Mouse (Mus musculus): ENCODE data around the gene Obsl1. TPM values are rescaled to one million over a fixed set of nuclear protein-coding genes. Genes with fewer than 3 reads are reported as not detected.

Obsl1 gene
- 103 and 107 TPM in 2 replicates for polyA plus RNA-seq (2016; fragmentation: Nextera tagmentation; extraction: Ambion mirVana)

DNA sequence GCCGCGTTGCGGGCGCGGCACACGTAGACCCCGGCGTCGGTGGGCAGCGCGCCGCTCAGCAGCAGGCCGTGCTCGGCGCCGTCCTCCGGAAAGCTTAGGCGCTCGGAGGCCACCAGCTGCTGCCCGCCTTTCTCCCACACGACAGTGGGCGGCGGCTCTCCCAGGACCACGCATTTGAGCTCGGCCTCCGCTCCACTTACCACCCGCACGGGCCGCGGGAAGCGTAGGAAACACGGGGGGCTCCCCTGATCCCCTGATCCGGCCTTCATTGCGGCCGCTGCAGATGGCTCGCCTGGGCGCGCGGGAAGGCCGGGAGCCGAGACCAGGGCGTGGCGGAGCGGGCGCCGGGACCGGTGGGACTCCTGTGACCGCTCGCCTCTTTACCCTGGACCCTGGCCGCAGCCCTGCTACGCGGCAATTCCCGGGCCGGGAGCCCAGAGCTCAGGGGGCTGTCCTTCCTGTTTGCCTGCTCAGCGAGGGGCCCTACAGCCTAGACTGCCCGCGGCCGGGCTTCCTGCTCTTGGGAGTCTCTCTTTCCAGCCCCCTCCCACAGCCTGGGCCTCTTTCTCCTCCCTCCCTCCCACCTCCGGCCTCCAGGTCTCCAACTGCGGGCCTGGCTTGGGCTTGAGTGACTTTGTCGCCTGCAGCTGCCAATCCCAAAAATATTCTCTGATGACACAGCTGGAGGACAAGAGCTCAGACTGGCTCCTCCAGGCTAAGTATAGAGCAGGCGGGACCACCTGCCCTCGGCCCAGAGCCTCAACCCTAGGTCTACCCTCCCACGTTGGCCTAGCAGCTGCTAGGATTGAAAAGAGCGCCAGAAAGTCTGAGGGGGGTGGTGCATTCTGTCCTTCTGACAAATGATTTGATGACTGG, at the start of gene Obsl1:
Gene Obsl1, minus strand, starts transcription at position 497 of the 876 bp plus-strand sequence.
- Histone ChIP-seq H3K9me3 (no peaks in the 10 kb centered on the region), H3K36me3 (peaks cover 28% of the 10 kb centered on the region), H3K4me1 (peaks cover 85% of the 10 kb centered on the region), H3K27ac (peak within 1 kb of the TSS; percentile 99), H3K27me3 (ENCODE audit: insufficient read depth, poor library complexity, severe bottlenecking) (no peaks in the 10 kb centered on the region), H3K4me3 (peak within 1 kb of the TSS; percentile 96)
- DNase-seq (ENCODE audit: low spot score): peak; percentile 96
- WGBS: under 1% methylated on average over 54 of the region's 65 CpGs

DNA sequence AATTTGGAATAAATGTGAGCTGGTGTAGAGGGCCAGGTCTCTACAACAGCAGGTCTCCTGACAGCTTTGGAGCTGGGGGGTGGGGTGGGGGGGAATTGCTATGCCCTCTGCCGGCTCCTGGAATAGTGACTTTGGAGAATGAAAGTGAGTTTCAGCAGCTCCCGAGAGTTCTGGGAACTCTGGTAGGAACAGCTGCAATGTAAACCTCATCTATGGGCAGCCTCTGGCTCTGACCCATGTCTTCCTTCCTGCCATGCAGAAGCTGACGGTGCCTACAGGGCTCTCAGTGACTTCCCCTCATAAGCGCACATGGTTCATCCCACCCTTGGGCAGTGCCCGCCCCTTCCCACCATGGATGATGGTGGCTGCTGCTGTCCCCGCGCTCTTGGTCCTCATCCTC, 49.4 kb upstream of the Obsl1 start:
- Histone ChIP-seq H3K27ac (no peak overlapping the region), H3K4me3 (no peak overlapping the region), H3K27me3 (ENCODE audit: insufficient read depth, poor library complexity, severe bottlenecking) (no peaks in the 10 kb centered on the region), H3K36me3 (peaks cover 70% of the 10 kb centered on the region), H3K4me1 (peaks cover 44% of the 10 kb centered on the region), H3K9me3 (no peaks in the 10 kb centered on the region)
- 83% methylated on average over 7 of the region's 7 CpGs for WGBS
- no peak for DNase-seq (ENCODE audit: low spot score)

DNA sequence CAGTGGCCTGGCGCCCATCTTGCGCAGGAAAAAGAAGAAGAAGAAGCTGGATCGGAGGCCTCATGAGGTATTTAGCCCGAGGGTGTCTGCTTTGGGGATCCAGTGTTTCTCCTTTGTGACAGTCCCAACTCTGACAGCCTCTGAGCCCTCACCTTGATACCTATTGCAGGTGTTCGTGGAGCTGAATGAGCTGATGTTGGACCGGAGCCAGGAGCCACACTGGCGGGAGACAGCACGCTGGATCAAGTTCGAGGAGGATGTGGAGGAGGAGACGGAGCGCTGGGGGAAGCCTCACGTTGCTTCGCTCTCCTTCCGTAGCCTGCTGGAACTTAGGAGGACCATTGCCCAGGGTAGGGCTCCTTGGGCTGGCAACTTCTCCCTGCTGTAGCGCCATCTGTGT, 44.3 kb upstream of the Obsl1 start:
- no peak overlapping the region for H3K27ac ChIP-seq
- no peaks in the 10 kb centered on the region for H3K9me3 ChIP-seq
- H3K4me1 ChIP-seq: peaks cover 52% of the 10 kb centered on the region
- no peak for DNase-seq (ENCODE audit: low spot score)
- WGBS: 90% methylated on average over 15 of the region's 15 CpGs
- H3K36me3 ChIP-seq: peaks cover 79% of the 10 kb centered on the region
- H3K27me3 ChIP-seq (ENCODE audit: insufficient read depth, poor library complexity, severe bottlenecking): 0 out of 2 replicates have a peak, but pooled peaks cover 7% of the 10 kb centered on the region
- H3K4me3 ChIP-seq: no peak overlapping the region

DNA sequence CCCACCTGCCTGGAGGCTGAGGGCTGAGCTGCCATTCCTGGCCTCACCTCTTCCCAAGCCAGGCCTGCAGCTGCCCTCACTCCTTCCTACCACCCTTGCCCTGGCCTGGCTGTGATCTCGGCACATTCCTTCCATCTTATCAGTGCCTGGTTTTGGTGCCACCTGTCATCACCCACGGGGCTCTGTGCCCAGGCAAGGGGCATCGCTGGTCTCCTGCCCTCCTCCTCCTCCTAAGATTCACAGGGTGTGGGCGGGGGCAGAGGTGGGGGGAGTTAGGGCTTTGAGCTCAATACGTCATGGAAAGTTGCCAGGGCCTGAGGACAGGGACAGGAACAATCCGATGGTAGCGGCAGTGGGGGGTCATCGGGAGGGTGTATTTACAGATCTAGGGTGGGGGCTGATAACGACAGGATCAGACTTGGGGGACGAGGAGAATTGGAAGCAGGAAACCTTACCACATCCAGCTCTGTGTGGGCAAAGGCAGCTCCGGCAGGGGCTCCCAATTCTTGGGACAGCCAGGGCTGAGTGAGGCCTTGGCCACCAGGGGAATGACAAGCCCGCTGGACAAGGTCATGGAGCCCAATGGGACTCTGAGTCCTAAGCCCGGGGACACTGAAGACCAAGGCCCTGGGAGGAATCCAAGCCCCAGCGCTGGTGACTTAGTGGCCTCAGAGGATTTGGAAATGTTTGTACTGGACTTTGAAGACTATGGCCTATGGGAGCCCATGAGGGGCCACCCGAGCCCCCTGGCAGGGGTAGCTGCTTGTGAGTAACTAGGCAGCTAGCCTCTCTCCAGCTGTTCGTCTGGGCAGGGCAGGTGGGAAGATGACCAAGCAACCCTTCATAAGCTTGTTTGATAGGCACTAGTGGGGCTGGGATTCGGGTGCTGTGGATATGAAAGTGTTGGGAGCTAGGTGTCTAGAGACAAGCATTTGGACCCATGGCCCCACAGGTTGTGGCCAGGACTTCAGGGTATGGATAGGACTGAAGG, 43.3 kb upstream of the Obsl1 start:
- Histone ChIP-seq H3K36me3 (peaks cover 69% of the 10 kb centered on the region), H3K27ac (peak overlapping the region; percentile 24), H3K4me3 (no peak overlapping the region), H3K4me1 (peaks cover 47% of the 10 kb centered on the region), H3K27me3 (ENCODE audit: insufficient read depth, poor library complexity, severe bottlenecking) (peaks cover 11% of the 10 kb centered on the region; the same call in 1 of the 2 replicates), H3K9me3 (no peaks in the 10 kb centered on the region)
- WGBS: 70% methylated on average over 17 of the region's 17 CpGs
- no peak for DNase-seq (ENCODE audit: low spot score)

DNA sequence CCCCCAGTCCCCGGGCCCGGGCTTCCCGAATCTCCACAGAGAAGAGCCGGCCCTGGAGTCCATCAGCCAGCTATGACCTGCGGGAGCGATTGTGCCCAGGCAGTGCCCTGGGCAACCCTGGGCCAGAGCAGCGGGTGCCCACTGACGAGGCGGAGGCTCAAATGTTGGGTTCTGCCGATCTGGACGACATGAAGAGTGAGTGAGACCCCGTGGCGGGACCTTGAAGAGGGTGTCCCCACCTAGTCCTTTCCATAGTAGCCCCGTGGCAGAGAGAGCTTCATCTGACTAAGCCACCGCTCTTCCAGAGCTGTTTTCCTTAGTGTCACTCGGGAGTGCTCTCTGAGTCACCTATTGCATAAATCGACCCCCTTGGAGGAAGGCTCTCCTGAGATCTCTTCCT, 42.6 kb upstream of the Obsl1 start:
- peak overlapping the region; percentile 24; the same call in 1 of the 2 replicates for H3K27ac ChIP-seq
- H3K4me3 ChIP-seq: no peak overlapping the region
- no peak for DNase-seq (ENCODE audit: low spot score)
- peaks cover 47% of the 10 kb centered on the region for H3K4me1 ChIP-seq
- no peaks in the 10 kb centered on the region for H3K9me3 ChIP-seq
- WGBS: 79% methylated on average over 17 of the region's 17 CpGs
- H3K36me3 ChIP-seq: peaks cover 62% of the 10 kb centered on the region
- peaks cover 11% of the 10 kb centered on the region; the same call in 1 of the 2 replicates for H3K27me3 ChIP-seq (ENCODE audit: insufficient read depth, poor library complexity, severe bottlenecking)

DNA sequence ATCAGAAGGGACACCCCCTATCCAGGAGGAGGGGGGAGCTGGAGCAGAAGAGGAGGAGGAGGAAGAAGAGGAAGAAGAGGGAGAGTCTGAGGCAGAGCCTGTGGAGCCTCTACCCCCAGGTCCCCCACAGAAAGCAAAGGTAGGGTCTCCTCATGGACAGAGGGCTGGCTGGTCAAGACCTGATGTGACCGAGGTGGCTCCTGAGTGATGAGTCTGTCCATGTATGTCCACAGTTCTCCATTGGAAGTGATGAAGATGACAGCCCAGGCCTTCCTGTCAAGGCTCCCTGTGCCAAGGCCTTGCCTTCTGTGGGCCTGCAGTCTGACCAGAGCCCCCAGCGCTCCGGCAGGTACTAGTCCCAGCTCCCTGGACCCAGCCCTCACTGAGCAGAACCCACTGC, 41.8 kb upstream of the Obsl1 start:
- no peak overlapping the region for H3K27ac ChIP-seq

DNA sequence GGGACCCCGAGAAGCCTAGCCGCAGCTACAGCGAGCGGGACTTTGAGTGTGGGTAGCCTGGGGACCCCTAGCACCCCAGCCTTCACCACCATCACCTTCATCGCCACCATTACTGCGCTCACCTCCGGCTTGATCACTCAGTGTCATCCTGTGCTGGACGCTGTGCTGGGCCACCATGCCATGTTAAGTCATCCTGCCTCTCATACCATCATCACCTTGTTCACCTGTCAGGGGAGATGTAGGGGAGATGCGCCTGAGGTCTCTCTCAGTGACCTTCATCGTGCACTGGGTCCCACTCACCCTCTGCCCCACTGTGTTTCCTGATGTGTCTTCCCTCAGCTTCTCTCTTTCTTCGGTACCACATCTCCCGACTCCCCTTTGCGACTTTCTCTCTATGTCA, 41.1 kb upstream of the Obsl1 start:
- 88% methylated on average over 13 of the region's 13 CpGs for WGBS
- peaks cover 44% of the 10 kb centered on the region for H3K4me1 ChIP-seq
- H3K27ac ChIP-seq: peak overlapping the region; percentile 97; the same call in 1 of the 2 replicates
- DNase-seq (ENCODE audit: low spot score): no peak
- peak overlapping the region; percentile 92 for H3K4me3 ChIP-seq
- no peaks in the 10 kb centered on the region for H3K9me3 ChIP-seq
- H3K36me3 ChIP-seq: peaks cover 47% of the 10 kb centered on the region
- H3K27me3 ChIP-seq (ENCODE audit: insufficient read depth, poor library complexity, severe bottlenecking): peaks cover 11% of the 10 kb centered on the region; the same call in 1 of the 2 replicates

More for the DNA sequence above, 41.8 kb upstream of the Obsl1 start:
- 86% methylated on average over 3 of the region's 3 CpGs for WGBS
- Histone ChIP-seq H3K4me1 (peaks cover 44% of the 10 kb centered on the region), H3K9me3 (no peaks in the 10 kb centered on the region), H3K4me3 (no peak overlapping the region), H3K27me3 (ENCODE audit: insufficient read depth, poor library complexity, severe bottlenecking) (peaks cover 11% of the 10 kb centered on the region; the same call in 1 of the 2 replicates), H3K36me3 (peaks cover 54% of the 10 kb centered on the region)
- DNase-seq (ENCODE audit: low spot score): no peak

DNA sequence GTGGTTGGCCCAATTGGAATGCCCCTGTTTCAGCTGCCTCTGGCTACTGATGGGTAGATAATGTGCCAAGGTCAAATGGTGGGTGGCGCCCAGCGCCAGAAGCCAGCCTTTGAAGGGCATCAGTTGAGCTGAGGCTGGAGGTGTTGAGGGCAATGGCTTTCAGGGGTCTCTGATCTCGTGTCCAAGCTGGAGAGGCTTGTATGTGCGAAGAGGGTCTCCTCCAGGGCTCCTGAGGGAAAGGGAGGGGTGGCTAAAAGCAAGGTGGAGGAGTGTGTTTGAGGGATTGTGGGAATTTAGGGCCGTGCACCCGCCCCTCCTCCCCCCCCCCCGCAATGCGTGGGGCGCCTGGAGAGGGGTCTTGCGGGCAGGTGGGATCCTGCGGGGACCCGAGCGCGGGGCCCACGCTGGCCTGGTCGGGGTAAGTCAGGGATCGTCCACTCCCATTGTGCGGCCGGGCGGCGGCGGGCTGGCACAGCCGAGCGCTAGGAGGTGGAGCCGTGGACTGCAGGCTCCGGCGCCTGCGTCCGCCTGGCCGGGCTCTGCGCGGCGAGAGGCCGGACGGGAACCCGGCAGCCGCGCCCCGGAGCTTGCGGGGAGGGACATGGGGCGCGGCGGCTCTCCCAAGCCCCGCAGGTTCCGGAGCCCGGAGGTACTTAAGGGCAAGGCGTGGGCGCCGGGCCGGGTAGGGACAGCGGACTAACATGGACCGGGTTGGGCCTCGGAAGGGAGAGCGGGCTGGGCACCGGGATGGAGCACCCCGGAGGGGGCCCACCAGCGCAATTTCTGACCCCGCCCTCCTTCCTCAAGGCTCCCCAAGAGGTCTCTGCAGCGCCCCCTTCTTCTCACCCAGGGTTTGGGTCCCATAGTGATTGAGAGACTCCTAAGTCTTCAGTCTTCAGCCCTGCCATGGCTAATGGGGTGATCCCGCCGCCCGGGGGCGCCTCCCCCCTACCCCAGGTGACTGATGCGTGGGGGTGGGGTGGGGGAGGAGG, 40.0 kb upstream of the Obsl1 start, which contains the start of gene Slc4a3:
Gene Slc4a3, plus strand, starts transcription at position 302 of the 992 bp plus-strand sequence.
- 1% methylated on average over 54 of the region's 64 CpGs for WGBS
- Histone ChIP-seq H3K4me1 (peaks cover 44% of the 10 kb centered on the region), H3K9me3 (no peaks in the 10 kb centered on the region), H3K4me3 (peak within 1 kb of the TSS; percentile 92), H3K27ac (peak within 1 kb of the TSS; percentile 97), H3K27me3 (ENCODE audit: insufficient read depth, poor library complexity, severe bottlenecking) (peaks cover 11% of the 10 kb centered on the region; the same call in 1 of the 2 replicates), H3K36me3 (peaks cover 36% of the 10 kb centered on the region)
- no peak for DNase-seq (ENCODE audit: low spot score)

DNA sequence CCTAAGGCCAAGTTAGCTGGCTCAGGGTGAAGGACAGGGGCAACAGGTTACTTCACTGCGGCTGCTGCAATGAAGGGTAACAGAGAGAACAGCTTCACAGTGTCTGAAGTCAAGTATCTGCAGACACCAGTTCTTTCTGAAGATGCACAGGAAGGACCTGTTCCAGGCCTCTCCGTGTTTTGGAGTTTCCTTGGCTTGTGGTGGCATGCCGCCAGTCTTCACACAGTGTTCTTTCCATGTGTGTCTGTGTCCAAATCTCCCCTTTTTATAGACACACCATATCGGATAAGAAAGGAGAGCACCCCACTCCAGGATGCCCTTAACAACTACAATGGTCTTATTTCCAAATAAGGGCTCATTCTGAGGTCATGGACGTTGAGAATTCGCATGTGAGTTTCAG, 38.1 kb upstream of the Obsl1 start:
- DNase-seq (ENCODE audit: low spot score): no peak
- Histone ChIP-seq H3K36me3 (peaks cover 18% of the 10 kb centered on the region), H3K9me3 (no peaks in the 10 kb centered on the region), H3K27ac (no peak overlapping the region), H3K4me3 (no peak overlapping the region), H3K4me1 (peaks cover 39% of the 10 kb centered on the region), H3K27me3 (ENCODE audit: insufficient read depth, poor library complexity, severe bottlenecking) (peaks cover 11% of the 10 kb centered on the region; the same call in 1 of the 2 replicates)
- WGBS: 86% methylated on average over 6 of the region's 6 CpGs

DNA sequence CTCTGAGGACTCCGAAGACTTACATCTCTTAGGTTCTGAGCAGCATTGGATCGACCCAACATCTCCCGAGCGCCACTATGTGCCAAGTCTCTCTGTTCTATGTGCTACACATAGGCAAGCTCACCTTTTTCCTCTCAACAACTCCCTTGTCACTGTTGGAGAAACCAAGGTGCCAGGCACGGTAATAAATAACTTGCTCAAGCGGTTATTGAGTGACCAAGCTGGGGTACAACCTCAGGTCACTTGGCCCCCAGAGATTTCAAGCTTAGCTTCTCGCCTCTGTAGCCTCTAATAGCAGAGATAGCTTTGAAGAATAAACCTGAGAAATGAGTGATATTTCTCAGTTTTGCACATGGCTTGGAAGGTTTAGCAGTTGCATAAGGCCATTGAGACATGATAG, 35.2 kb upstream of the Obsl1 start:
- H3K27me3 ChIP-seq (ENCODE audit: insufficient read depth, poor library complexity, severe bottlenecking): peaks cover 4% of the 10 kb centered on the region; the same call in 1 of the 2 replicates
- peaks cover 17% of the 10 kb centered on the region for H3K4me1 ChIP-seq
- WGBS: 84% methylated on average over 7 of the region's 7 CpGs
- H3K9me3 ChIP-seq: no peaks in the 10 kb centered on the region
- no peak overlapping the region for H3K4me3 ChIP-seq
- H3K27ac ChIP-seq: no peak overlapping the region
- H3K36me3 ChIP-seq: peaks cover 2% of the 10 kb centered on the region; the same call in 1 of the 2 replicates
- no peak for DNase-seq (ENCODE audit: low spot score)

DNA sequence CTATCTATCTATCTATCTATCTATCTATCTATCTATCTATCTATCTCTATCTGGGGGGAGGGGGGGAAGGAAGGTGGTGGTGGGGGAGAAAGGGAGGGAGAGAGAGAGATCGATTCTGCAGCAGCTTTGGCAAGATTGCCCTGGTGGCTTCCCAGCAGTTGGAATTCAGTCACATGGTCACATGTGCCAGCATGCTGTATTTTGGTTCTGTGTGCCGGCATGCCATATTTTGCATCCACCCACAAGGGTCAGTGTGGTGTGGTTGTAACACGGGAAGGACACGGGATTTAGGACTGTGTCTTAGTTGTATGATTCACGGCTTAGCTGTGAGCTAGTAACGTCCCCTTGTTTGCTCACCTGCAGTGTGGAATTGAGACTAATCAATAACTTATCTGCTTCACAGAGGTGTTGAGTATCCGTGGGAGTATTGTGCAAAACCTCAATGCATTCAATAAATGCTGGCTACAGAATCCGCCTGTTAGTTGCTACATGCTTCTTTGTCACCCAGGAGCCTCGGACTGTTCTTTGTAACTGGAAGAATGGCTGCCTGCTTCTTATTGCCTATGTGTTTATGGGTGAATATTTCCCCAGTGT, 32.4 kb upstream of the Obsl1 start:
- Histone ChIP-seq H3K36me3 (peaks cover 28% of the 10 kb centered on the region), H3K27me3 (ENCODE audit: insufficient read depth, poor library complexity, severe bottlenecking) (no peaks in the 10 kb centered on the region), H3K9me3 (no peaks in the 10 kb centered on the region), H3K4me3 (no peak overlapping the region), H3K4me1 (0 out of 2 replicates have a peak, but pooled peaks cover 5% of the 10 kb centered on the region), H3K27ac (no peak overlapping the region)
- DNase-seq (ENCODE audit: low spot score): no peak
- WGBS: 73% methylated on average over 9 of the region's 9 CpGs

Measured in heart, embryonic 10.5 days (tissue).